ENCODE assay signal across 14 mouse cellular contexts in the genomic region with DNA sequence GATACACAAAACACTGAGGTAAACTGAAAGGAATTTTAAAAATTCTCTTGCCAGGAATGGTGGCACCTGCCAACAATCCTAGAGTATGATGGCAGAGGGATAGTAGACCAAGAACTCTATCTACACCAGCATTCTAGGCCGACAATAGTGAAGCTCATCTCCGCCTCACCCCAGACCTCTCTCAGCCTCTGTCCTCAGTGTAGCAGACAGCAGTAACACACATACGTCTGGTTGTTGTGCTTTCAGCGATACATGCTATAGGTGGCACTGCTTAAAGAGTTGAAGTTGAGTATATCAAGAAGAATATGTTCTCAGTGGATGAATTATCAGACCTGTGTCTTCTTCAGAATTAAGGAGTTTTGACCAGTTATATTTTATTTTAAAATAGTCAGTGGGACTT.
A peak's percentile ranks its signal among the peaks of the same experiment; 100 is the strongest.
DNase-seq lines count a peak whose midpoint lies in the region; ATAC-seq and TF ChIP-seq lines count a peak whose summit lies in the region.
"Had no signal": no experiment of that assay in that cellular context is flagged by ENCODE, and none has a peak within 500 bp of the region (broad histone marks: within the 10 kb centered on the region; RNA-seq: fewer than 3 reads in every experiment).

No protein-coding gene starts in this region.

- H3K9ac ChIP-seq in forebrain, embryonic 11.5 days (ENCODE audit: low read length) = no peak overlapping the region
- H3K9ac ChIP-seq in forebrain, embryonic 16.5 days (replicated peaks; ENCODE audit: low read depth, low read length) = no peak overlapping the region
- no peak overlapping the region for H3K9ac ChIP-seq in lung, embryonic 14.5 days
- no peak overlapping the region for H3K9ac ChIP-seq in lung, postnatal 0 days (replicated peaks; ENCODE audit: low read depth)
- no peak overlapping the region for H3K9ac ChIP-seq in midbrain, embryonic 13.5 days (replicated peaks)
- H3K9ac ChIP-seq: embryonic facial prominence, embryonic 15.5 days; heart, embryonic 12.5 days; intestine, embryonic 15.5 days; liver, postnatal 0 days had no signal

- no peak for TF ChIP-seq CTCF in lung, embryonic 14.5 days (IDR thresholded peaks at IDR 0.05; ENCODE audit: low read depth)
- no peak for TF ChIP-seq CTCF in lung, postnatal 0 days (IDR thresholded peaks at IDR 0.05)

- no peak overlapping the region for H3K27ac ChIP-seq in forebrain, embryonic 11.5 days (ENCODE audit: low read depth, low read length)
- H3K27ac ChIP-seq in forebrain, embryonic 16.5 days (ENCODE audit: low read length) = no peak overlapping the region
- no peak overlapping the region for H3K27ac ChIP-seq in lung, embryonic 14.5 days (ENCODE audit: low read depth)
- no peak overlapping the region for H3K27ac ChIP-seq in lung, postnatal 0 days (ENCODE audit: low read length)
- H3K27ac ChIP-seq in midbrain, embryonic 13.5 days = no peak overlapping the region
- H3K27ac ChIP-seq: embryonic facial prominence, embryonic 15.5 days; hindbrain, embryonic 14.5 days; intestine, embryonic 15.5 days; neural tube, embryonic 12.5 days had no signal

- WGBS in forebrain, embryonic 11.5 days = 83% methylated on average over 4 of the region's 4 CpGs
- 74% methylated on average over 4 of the region's 4 CpGs for WGBS in forebrain, embryonic 16.5 days
- WGBS in lung, embryonic 14.5 days = 80% methylated on average over 4 of the region's 4 CpGs
- WGBS in lung, postnatal 0 days = 77% methylated on average over 4 of the region's 4 CpGs
- 77% methylated on average over 4 of the region's 4 CpGs for WGBS in midbrain, embryonic 13.5 days

- no peak for DNase-seq in forebrain, embryonic 11.5 days (ENCODE audit: low spot score)
- DNase-seq in lung, embryonic 14.5 days = no peak
- DNase-seq in lung, postnatal 0 days (ENCODE audit: low spot score) = no peak
- DNase-seq in retina, postnatal 1 day = peak; percentile 4
- no peak for DNase-seq in kidney, adult 8-10 months

- 0 out of 2 replicates have a peak, but pooled peaks have one; percentile 28 for ATAC-seq in forebrain, embryonic 11.5 days (replicated peaks; ENCODE audit: low FRiP score)
- ATAC-seq in forebrain, embryonic 16.5 days = no peak
- peak; percentile 24; the same call in 1 of the 2 replicates for ATAC-seq in lung, embryonic 14.5 days (ENCODE audit: insufficient read depth)
- no peak for ATAC-seq in lung, postnatal 0 days
- ATAC-seq in midbrain, embryonic 13.5 days = peak; percentile 60; the same call in 1 of the 2 replicates
- ATAC-seq: liver, postnatal 0 days had no signal

- no peaks in the 10 kb centered on the region for H3K27me3 ChIP-seq in forebrain, embryonic 11.5 days (ENCODE audit: control insufficient read depth, insufficient read depth, low read length)
- H3K27me3 ChIP-seq in forebrain, embryonic 16.5 days (replicated peaks; ENCODE audit: control insufficient read depth, insufficient read depth, low read length) = no peaks in the 10 kb centered on the region
- no peaks in the 10 kb centered on the region for H3K27me3 ChIP-seq in lung, embryonic 14.5 days (ENCODE audit: insufficient read depth, low read length)
- no peaks in the 10 kb centered on the region for H3K27me3 ChIP-seq in lung, postnatal 0 days (replicated peaks; ENCODE audit: insufficient read depth, low read length)
- H3K27me3 ChIP-seq in midbrain, embryonic 13.5 days = no peaks in the 10 kb centered on the region
- H3K27me3 ChIP-seq: embryonic facial prominence, embryonic 15.5 days; heart, embryonic 12.5 days; intestine, embryonic 15.5 days; neural tube, embryonic 12.5 days had no signal

- no peak overlapping the region for H3K4me3 ChIP-seq in forebrain, embryonic 11.5 days (ENCODE audit: low read depth, low read length)
- no peak overlapping the region for H3K4me3 ChIP-seq in forebrain, embryonic 16.5 days (replicated peaks; ENCODE audit: low read length)
- no peak overlapping the region for H3K4me3 ChIP-seq in lung, embryonic 14.5 days (ENCODE audit: low read depth, low read length)
- H3K4me3 ChIP-seq in lung, postnatal 0 days (ENCODE audit: low read depth, low read length) = no peak overlapping the region
- H3K4me3 ChIP-seq in midbrain, embryonic 13.5 days (replicated peaks) = no peak overlapping the region
- H3K4me3 ChIP-seq: embryonic facial prominence, embryonic 15.5 days; heart, embryonic 12.5 days; intestine, embryonic 15.5 days; layer of hippocampus, adult 2 months; neural tube, embryonic 12.5 days had no signal

- no peaks in the 10 kb centered on the region for H3K36me3 ChIP-seq in forebrain, embryonic 11.5 days (ENCODE audit: control insufficient read depth, insufficient read depth, low read length)
- H3K36me3 ChIP-seq in forebrain, embryonic 16.5 days (ENCODE audit: control insufficient read depth, insufficient read depth) = peaks cover 5% of the 10 kb centered on the region; the same call in 1 of the 2 replicates
- no peaks in the 10 kb centered on the region; the same call in 1 of the 2 replicates for H3K36me3 ChIP-seq in lung, embryonic 14.5 days (ENCODE audit: insufficient read depth)
- no peaks in the 10 kb centered on the region; the same call in 1 of the 2 replicates for H3K36me3 ChIP-seq in lung, postnatal 0 days (ENCODE audit: insufficient read depth, low read length)
- peaks cover 5% of the 10 kb centered on the region for H3K36me3 ChIP-seq in midbrain, embryonic 13.5 days
- H3K36me3 ChIP-seq: intestine, embryonic 15.5 days had no signal

- H3K9me3 ChIP-seq in forebrain, embryonic 11.5 days (ENCODE audit: control insufficient read depth, low read length) = no peaks in the 10 kb centered on the region
- no peaks in the 10 kb centered on the region for H3K9me3 ChIP-seq in forebrain, embryonic 16.5 days (ENCODE audit: control insufficient read depth, low read length)
- H3K9me3 ChIP-seq in lung, embryonic 14.5 days (ENCODE audit: low read depth, low read length) = no peaks in the 10 kb centered on the region
- H3K9me3 ChIP-seq in lung, postnatal 0 days (ENCODE audit: low read length) = no peaks in the 10 kb centered on the region
- no peaks in the 10 kb centered on the region for H3K9me3 ChIP-seq in midbrain, embryonic 13.5 days
- H3K9me3 ChIP-seq: embryonic facial prominence, embryonic 15.5 days; heart, embryonic 12.5 days; intestine, embryonic 15.5 days; neural tube, embryonic 12.5 days had no signal

- no peak for TF ChIP-seq EP300 in lung, postnatal 0 days (IDR thresholded peaks at IDR 0.05)

- H3K4me1 ChIP-seq in forebrain, embryonic 11.5 days (replicated peaks; ENCODE audit: control insufficient read depth, insufficient read depth, low read length) = no peaks in the 10 kb centered on the region
- peaks cover 6% of the 10 kb centered on the region; the same call in 1 of the 2 replicates for H3K4me1 ChIP-seq in forebrain, embryonic 16.5 days (replicated peaks; ENCODE audit: control insufficient read depth, insufficient read depth, low read length)
- no peaks in the 10 kb centered on the region for H3K4me1 ChIP-seq in lung, embryonic 14.5 days (ENCODE audit: insufficient read depth)
- H3K4me1 ChIP-seq in lung, postnatal 0 days (ENCODE audit: insufficient read depth, low read depth, low read length) = no peaks in the 10 kb centered on the region
- H3K4me1 ChIP-seq in midbrain, embryonic 13.5 days (replicated peaks) = 0 out of 2 replicates have a peak, but pooled peaks cover 3% of the 10 kb centered on the region
- H3K4me1 ChIP-seq: embryonic facial prominence, embryonic 15.5 days; heart, embryonic 12.5 days; intestine, embryonic 15.5 days; neural tube, embryonic 12.5 days had no signal

- H3K4me2 ChIP-seq in forebrain, embryonic 11.5 days (ENCODE audit: low read depth, low read length, severe bottlenecking) = no peak overlapping the region
- H3K4me2 ChIP-seq in forebrain, embryonic 16.5 days (ENCODE audit: low read length) = no peak overlapping the region
- H3K4me2 ChIP-seq in lung, embryonic 14.5 days = no peak overlapping the region
- no peak overlapping the region for H3K4me2 ChIP-seq in lung, postnatal 0 days (replicated peaks; ENCODE audit: low read depth, low read length)
- H3K4me2 ChIP-seq in midbrain, embryonic 13.5 days (replicated peaks) = no peak overlapping the region
- H3K4me2 ChIP-seq: embryonic facial prominence, embryonic 15.5 days; heart, embryonic 12.5 days; hindbrain, embryonic 14.5 days; intestine, embryonic 15.5 days; neural tube, embryonic 12.5 days had no signal

Comparison
In these comparisons a context has a peak if more than half of its experiments do, and no peak if none do; other contexts are left out.
1. ATAC-seq: peak in forebrain, embryonic 11.5 days (single experiment), lung, embryonic 14.5 days (single experiment) and midbrain, embryonic 13.5 days (single experiment); none in forebrain, embryonic 16.5 days (single experiment) and lung, postnatal 0 days (single experiment).